Mouse (Mus musculus) thymus, adult 2 months (tissue): ENCODE data around the gene Tsr3. TPM values are rescaled to one million over a fixed set of nuclear protein-coding genes. Genes with fewer than 3 reads are reported as not detected.
A peak's percentile ranks its signal among the peaks of the same experiment; 100 is the strongest.

Experiments
- DNase-seq: peaks from one replicate; pipeline ENCODE4 v3.0.0; 2021
- H3K27ac ChIP-seq: fragments of 200-500 bp; 2 replicates; pipeline ENCODE4 v1.5.1; 2012; ENCODE audit warnings: low read length, control low read depth; ENCODE audit not compliant: control insufficient read depth, insufficient read depth
- H3K27me3 ChIP-seq: fragments of 200-500 bp; 2 replicates; pipeline ENCODE4 v1.6.1; 2012; ENCODE audit warnings: mild to moderate bottlenecking, low read length, moderate library complexity, mixed read lengths; ENCODE audit not compliant: control insufficient read depth, insufficient read depth
- H3K36me3 ChIP-seq: fragments of 200-500 bp; 2 replicates; pipeline ENCODE4 v1.6.1; 2012; ENCODE audit warnings: mild to moderate bottlenecking, low read length, moderate library complexity; ENCODE audit not compliant: control insufficient read depth, insufficient read depth
- H3K4me1 ChIP-seq: fragments of 200-500 bp; replicated peaks from 2 replicates; pipeline ENCODE4 v1.6.1; 2012; ENCODE audit warnings: low read length; ENCODE audit not compliant: control insufficient read depth, insufficient read depth
- H3K4me3 ChIP-seq: fragments of 200-500 bp; 2 replicates; pipeline ENCODE4 v1.5.1; 2012; ENCODE audit warnings: mild to moderate bottlenecking, low read length, control low read depth, moderate library complexity; ENCODE audit not compliant: control insufficient read depth, insufficient read depth
- CTCF ChIP-seq: fragments of 200-500 bp; IDR thresholded peaks from 2 replicates; pipeline ENCODE4 v1.5.1; 2012; ENCODE audit warnings: mild to moderate bottlenecking, control low read depth, low read length, moderate library complexity, borderline replicate concordance; ENCODE audit not compliant: control insufficient read depth, poor library complexity, insufficient read depth; ENCODE audit errors: extremely low read depth
- POLR2A ChIP-seq: fragments of 200-500 bp; IDR thresholded peaks from 2 replicates; pipeline ENCODE4 v1.6.1; 2012; ENCODE audit warnings: mild to moderate bottlenecking, low read length, control low read depth, moderate library complexity; ENCODE audit not compliant: control insufficient read depth, poor library complexity, insufficient read depth; ENCODE audit errors: extremely low read depth
- WGBS: fragments of 180-500 bp; shearing (Covaris S2); methylation state at CpG from one replicate; pipeline ENCODE4 v1.1.7; 2018; 5-methylcytosine and 5-hydroxymethylcytosine counted together
- polyA plus RNA-seq: library from polyadenylated mRNA; depleted of rRNA; stranded (reverse); fragments of >200 nt; gene quantifications from 2 replicates; pipeline ENCODE4 v1.2.3, GENCODE M21; 2012

Gene Tsr3
- polyA plus RNA-seq, 1 experiment = 40.9 TPM

- WGBS = 7% methylated on average over 2 of the region's 2 CpGs
- TF ChIP-seq CTCF (no peak), POLR2A (no peak)
- no peak overlapping the region for H3K4me3 ChIP-seq
- no peak overlapping the region for H3K27ac ChIP-seq
- H3K36me3 ChIP-seq = no peaks in the 10 kb centered on the region; the same call in 1 of the 2 replicates
- H3K27me3 ChIP-seq = no peaks in the 10 kb centered on the region; the same call in 1 of the 2 replicates
- peaks cover 58% of the 10 kb centered on the region for H3K4me1 ChIP-seq
- no peak for DNase-seq
Measured at GRCm38 (mm10) chr17:25255110-25255509, 15.1 kb downstream of the Tsr3 start.

GRCm38 (mm10) chr17:25256140-25256754, 16.3 kb downstream of the Tsr3 start, which contains the start of gene Baiap3:
Gene Baiap3, minus strand, starts transcription at chr17:25256364.
- H3K27ac ChIP-seq = peak within 1 kb of the TSS; percentile 23; the same call in 1 of the 2 replicates
- peak; percentile 45 for DNase-seq
- H3K4me1 ChIP-seq = peaks cover 58% of the 10 kb centered on the region
- no peaks in the 10 kb centered on the region; the same call in 1 of the 2 replicates for H3K36me3 ChIP-seq
- H3K27me3 ChIP-seq = no peaks in the 10 kb centered on the region; the same call in 1 of the 2 replicates
- 3% methylated on average over 34 of the region's 35 CpGs for WGBS
- TF ChIP-seq CTCF (no peak), POLR2A (peak; percentile 31; the same call in 1 of the 2 replicates)
- H3K4me3 ChIP-seq = peak within 1 kb of the TSS; percentile 40

GRCm38 (mm10) chr17:25257804-25258261, 17.9 kb downstream of the Tsr3 start:
- H3K27me3 ChIP-seq = no peaks in the 10 kb centered on the region; the same call in 1 of the 2 replicates
- peak; percentile 56 for DNase-seq
- WGBS = 45% methylated on average over 6 of the region's 6 CpGs
- TF ChIP-seq POLR2A (no peak), CTCF (no peak)
- H3K27ac ChIP-seq = peak overlapping the region; percentile 72
- H3K4me1 ChIP-seq = peaks cover 58% of the 10 kb centered on the region
- peaks cover 5% of the 10 kb centered on the region for H3K36me3 ChIP-seq
- H3K4me3 ChIP-seq = no peak overlapping the region

GRCm38 (mm10) chr17:25264453-25264852, 24.5 kb downstream of the Tsr3 start:
- no peak; the same call in 1 of the 2 replicates for TF ChIP-seq CTCF
- TF ChIP-seq POLR2A = no peak

GRCm38 (mm10) chr17:25270795-25271335, 30.9 kb downstream of the Tsr3 start:
- no peak for DNase-seq
- H3K27ac ChIP-seq = no peak overlapping the region
- H3K4me3 ChIP-seq = no peak overlapping the region
- WGBS = 86% methylated on average over 2 of the region's 2 CpGs
- H3K27me3 ChIP-seq = no peaks in the 10 kb centered on the region
- H3K4me1 ChIP-seq = peaks cover 17% of the 10 kb centered on the region
- H3K36me3 ChIP-seq = peaks cover 32% of the 10 kb centered on the region
- no peak for TF ChIP-seq POLR2A
- no peak for TF ChIP-seq CTCF

More at GRCm38 (mm10) chr17:25264453-25264852, 24.5 kb downstream of the Tsr3 start:
- Histone ChIP-seq H3K27ac (no peak overlapping the region), H3K4me1 (no peaks in the 10 kb centered on the region; the same call in 1 of the 2 replicates), H3K27me3 (no peaks in the 10 kb centered on the region), H3K36me3 (peaks cover 68% of the 10 kb centered on the region), H3K4me3 (no peak overlapping the region)
- WGBS = 89% methylated on average over 3 of the region's 3 CpGs
- no peak for DNase-seq

GRCm38 (mm10) chr17:25272326-25272725, 32.4 kb downstream of the Tsr3 start:
- under 1% methylated on average over 10 of the region's 10 CpGs for WGBS
- Histone ChIP-seq H3K4me1 (peaks cover 17% of the 10 kb centered on the region), H3K36me3 (peaks cover 18% of the 10 kb centered on the region), H3K27me3 (no peaks in the 10 kb centered on the region), H3K4me3 (peak overlapping the region; percentile 99), H3K27ac (peak overlapping the region; percentile 53)
- no peak for TF ChIP-seq CTCF
- no peak for TF ChIP-seq POLR2A
- no peak for DNase-seq
